Mouse (Mus musculus) limb, embryonic 10.5 days (tissue): ENCODE measurements around the gene Gpc1. TPM values are rescaled to one million over a fixed set of nuclear protein-coding genes. Genes with fewer than 3 reads are reported as not detected.

ENCODE experiments used
- DNase-seq: peaks from one replicate; pipeline ENCODE4 v3.0.0-alpha.2; 2017; ENCODE audit warnings: low spot score
- H3K27ac ChIP-seq: fragments of 300-500 bp; sonication (generic); 2 replicates; pipeline ENCODE4 v1.5.1; 2016; ENCODE audit warnings: mild to moderate bottlenecking
- H3K27me3 ChIP-seq: fragments of 300-500 bp; sonication (generic); 2 replicates; pipeline ENCODE4 v1.6.1; 2016; ENCODE audit warnings: low read depth, mild to moderate bottlenecking; ENCODE audit not compliant: poor library complexity, severe bottlenecking
- H3K36me3 ChIP-seq: fragments of 300-500 bp; sonication (generic); 2 replicates; pipeline ENCODE4 v1.6.1; 2016; ENCODE audit warnings: mild to moderate bottlenecking, moderate library complexity
- H3K4me1 ChIP-seq: fragments of 300-500 bp; sonication (generic); 2 replicates; pipeline ENCODE4 v1.6.1; 2016
- H3K4me3 ChIP-seq: fragments of 300-500 bp; sonication (generic); 2 replicates; pipeline ENCODE4 v1.5.1; 2016; ENCODE audit warnings: mild to moderate bottlenecking, moderate library complexity
- H3K9me3 ChIP-seq: fragments of 300-500 bp; sonication (generic); replicated peaks from 2 replicates; pipeline ENCODE4 v1.6.1; 2016; ENCODE audit warnings: mild to moderate bottlenecking
- WGBS: fragments of 180-500 bp; shearing (Covaris S2); methylation state at CpG from one replicate; pipeline ENCODE4 v1.1.7; 2016; 5-methylcytosine and 5-hydroxymethylcytosine counted together
- polyA plus RNA-seq: library from polyadenylated mRNA; unstranded; fragments of >200 nt; fragmentation: Nextera tagmentation; extraction: Ambion mirVana; gene quantifications from 2 replicates; pipeline ENCODE4 v1.2.1, GENCODE M21; 2016

Gene Gpc1
- 82.0 and 87.4 TPM in 2 replicates for polyA plus RNA-seq

- under 1% methylated on average over 72 of the region's 99 CpGs for WGBS
- H3K9me3 ChIP-seq = no peaks in the 10 kb centered on the region
Measured at GRCm38 (mm10) chr1:92831188-92832001, at the start of gene Gpc1. Gene Gpc1, plus strand, starts transcription at chr1:92831645.

GRCm38 (mm10) chr1:92781862-92782261 is 49.6 kb upstream of the Gpc1 start:
- H3K4me1 ChIP-seq = peaks cover 16% of the 10 kb centered on the region
- no peak overlapping the region for H3K27ac ChIP-seq
- no peaks in the 10 kb centered on the region for H3K36me3 ChIP-seq
- H3K27me3 ChIP-seq = no peaks in the 10 kb centered on the region
- H3K4me3 ChIP-seq = no peak overlapping the region
- WGBS = 86% methylated on average over 4 of the region's 4 CpGs
- no peak for DNase-seq
- H3K9me3 ChIP-seq = no peaks in the 10 kb centered on the region

More at GRCm38 (mm10) chr1:92831188-92832001, at the start of gene Gpc1:
- Histone ChIP-seq H3K4me3 (peak within 1 kb of the TSS; percentile 87), H3K27ac (peak within 1 kb of the TSS; percentile 97), H3K27me3 (peaks cover 10% of the 10 kb centered on the region), H3K36me3 (peaks cover 22% of the 10 kb centered on the region), H3K4me1 (peaks cover 53% of the 10 kb centered on the region)
- peak; percentile 93 for DNase-seq

GRCm38 (mm10) chr1:92782587-92782986 is 48.9 kb upstream of the Gpc1 start:
- H3K27ac ChIP-seq = peak overlapping the region; percentile 74
- H3K4me3 ChIP-seq = no peak overlapping the region
- no peaks in the 10 kb centered on the region for H3K27me3 ChIP-seq
- no peak for DNase-seq
- no peaks in the 10 kb centered on the region for H3K9me3 ChIP-seq
- H3K4me1 ChIP-seq = peaks cover 23% of the 10 kb centered on the region
- WGBS = 51% methylated on average over 6 of the region's 6 CpGs
- no peaks in the 10 kb centered on the region for H3K36me3 ChIP-seq

GRCm38 (mm10) chr1:92787221-92787620 is 44.2 kb upstream of the Gpc1 start:
- Histone ChIP-seq H3K36me3 (no peaks in the 10 kb centered on the region), H3K4me1 (peaks cover 69% of the 10 kb centered on the region), H3K27me3 (no peaks in the 10 kb centered on the region), H3K9me3 (no peaks in the 10 kb centered on the region), H3K27ac (peak overlapping the region; percentile 64), H3K4me3 (no peak overlapping the region)
- WGBS = 74% methylated on average over 8 of the region's 8 CpGs
- DNase-seq = no peak

- H3K36me3 ChIP-seq = no peaks in the 10 kb centered on the region
- 85% methylated on average over 7 of the region's 7 CpGs for WGBS
- H3K9me3 ChIP-seq = no peaks in the 10 kb centered on the region
- no peaks in the 10 kb centered on the region for H3K27me3 ChIP-seq
- peaks cover 65% of the 10 kb centered on the region for H3K4me1 ChIP-seq
- H3K4me3 ChIP-seq = no peak overlapping the region
- DNase-seq = no peak
- peak overlapping the region; percentile 91; the same call in 1 of the 2 replicates for H3K27ac ChIP-seq
Measured at GRCm38 (mm10) chr1:92788049-92788448, 43.4 kb upstream of the Gpc1 start.

- H3K27me3 ChIP-seq = no peaks in the 10 kb centered on the region
- no peak for DNase-seq
- no peaks in the 10 kb centered on the region for H3K36me3 ChIP-seq
- no peaks in the 10 kb centered on the region for H3K9me3 ChIP-seq
- WGBS = 22% methylated on average over 7 of the region's 7 CpGs
- peaks cover 61% of the 10 kb centered on the region for H3K4me1 ChIP-seq
- H3K27ac ChIP-seq = peak overlapping the region; percentile 91
- H3K4me3 ChIP-seq = peak overlapping the region; percentile 35
Measured at GRCm38 (mm10) chr1:92790628-92791027, 40.8 kb upstream of the Gpc1 start.

- Histone ChIP-seq H3K27ac (peak overlapping the region; percentile 91), H3K36me3 (no peaks in the 10 kb centered on the region), H3K27me3 (no peaks in the 10 kb centered on the region), H3K4me1 (peaks cover 61% of the 10 kb centered on the region), H3K9me3 (no peaks in the 10 kb centered on the region), H3K4me3 (peak overlapping the region; percentile 35)
- WGBS = 3% methylated on average over 10 of the region's 10 CpGs
- DNase-seq = peak; percentile 90
Measured at GRCm38 (mm10) chr1:92791070-92791831, 40.2 kb upstream of the Gpc1 start.

- no peak overlapping the region for H3K4me3 ChIP-seq
- no peaks in the 10 kb centered on the region for H3K36me3 ChIP-seq
- H3K27me3 ChIP-seq = no peaks in the 10 kb centered on the region
- 81% methylated on average over 5 of the region's 5 CpGs for WGBS
- peaks cover 39% of the 10 kb centered on the region for H3K4me1 ChIP-seq
- DNase-seq = no peak
- H3K27ac ChIP-seq = peak overlapping the region; percentile 6
- H3K9me3 ChIP-seq = no peaks in the 10 kb centered on the region
Measured at GRCm38 (mm10) chr1:92793781-92794180, 37.7 kb upstream of the Gpc1 start.

GRCm38 (mm10) chr1:92798425-92798824 is 33.0 kb upstream of the Gpc1 start:
- Histone ChIP-seq H3K4me3 (no peak overlapping the region), H3K27me3 (no peaks in the 10 kb centered on the region)

GRCm38 (mm10) chr1:92799653-92800052 is 31.8 kb upstream of the Gpc1 start:
- no peak overlapping the region for H3K27ac ChIP-seq
- no peak for DNase-seq
- no peaks in the 10 kb centered on the region for H3K4me1 ChIP-seq
- no peak overlapping the region for H3K4me3 ChIP-seq
- 86% methylated on average over 5 of the region's 5 CpGs for WGBS
- H3K36me3 ChIP-seq = no peaks in the 10 kb centered on the region
- no peaks in the 10 kb centered on the region for H3K27me3 ChIP-seq
- no peaks in the 10 kb centered on the region for H3K9me3 ChIP-seq

More at GRCm38 (mm10) chr1:92798425-92798824, 33.0 kb upstream of the Gpc1 start:
- no peaks in the 10 kb centered on the region for H3K4me1 ChIP-seq
- no peak for DNase-seq
- H3K9me3 ChIP-seq = no peaks in the 10 kb centered on the region
- H3K36me3 ChIP-seq = no peaks in the 10 kb centered on the region
- no peak overlapping the region for H3K27ac ChIP-seq
- WGBS = 81% methylated on average over 2 of the region's 2 CpGs

- 96% methylated on average over 1 of the region's 1 CpGs for WGBS
- H3K4me3 ChIP-seq = no peak overlapping the region
- DNase-seq = no peak
- no peaks in the 10 kb centered on the region for H3K9me3 ChIP-seq
- H3K27me3 ChIP-seq = no peaks in the 10 kb centered on the region
- no peaks in the 10 kb centered on the region for H3K4me1 ChIP-seq
- no peaks in the 10 kb centered on the region for H3K36me3 ChIP-seq
- no peak overlapping the region for H3K27ac ChIP-seq
Measured at GRCm38 (mm10) chr1:92802362-92802761, 29.1 kb upstream of the Gpc1 start.

GRCm38 (mm10) chr1:92803376-92803775 is 28.1 kb upstream of the Gpc1 start:
- H3K27ac ChIP-seq = no peak overlapping the region
- no peaks in the 10 kb centered on the region for H3K36me3 ChIP-seq
- DNase-seq = no peak
- H3K4me1 ChIP-seq = no peaks in the 10 kb centered on the region
- WGBS = 87% methylated on average over 4 of the region's 4 CpGs
- no peak overlapping the region for H3K4me3 ChIP-seq
- H3K9me3 ChIP-seq = no peaks in the 10 kb centered on the region
- no peaks in the 10 kb centered on the region for H3K27me3 ChIP-seq

GRCm38 (mm10) chr1:92805181-92805580 is 26.3 kb upstream of the Gpc1 start:
- H3K4me3 ChIP-seq = no peak overlapping the region
- no peaks in the 10 kb centered on the region for H3K9me3 ChIP-seq
- WGBS = 87% methylated on average over 5 of the region's 5 CpGs
- H3K4me1 ChIP-seq = no peaks in the 10 kb centered on the region
- H3K27me3 ChIP-seq = no peaks in the 10 kb centered on the region
- no peaks in the 10 kb centered on the region for H3K36me3 ChIP-seq
- H3K27ac ChIP-seq = no peak overlapping the region
- DNase-seq = no peak
